Mouse (Mus musculus): ENCODE results near the gene Hk3.

GRCm38 (mm10) chr13:55021194-55021779, at the start of gene Hk3:
- TF ChIP-seq CTCF (IDR thresholded peaks at IDR 0.05; ENCODE audit: low read depth, low read length) (no peak), POLR2A (IDR thresholded peaks at IDR 0.05; ENCODE audit: insufficient read depth, low read length) (no peak)
